Mouse (Mus musculus) heart, postnatal 36 days (tissue): ENCODE results near the gene AC153137.1. TPM values are rescaled to one million over a fixed set of nuclear protein-coding genes. Genes with fewer than 3 reads are reported as not detected.
"Not testable (repeated sequence)": the region's sequence is repeated elsewhere in the genome, so short reads cannot be mapped to it uniquely, and the experiment has no call there.

Source experiments
- DNase-seq, 2 experiments: peaks; one replicate each; pipeline ENCODE4 v3.0.0; 2021 to 2022
- intact Hi-C: fragments of 180-260 bp; cut with DNase I; formaldehyde crosslinking; loops from one replicate; pipeline ENCODE4 v1.15.1; 2025
- total RNA-seq, 2 experiments: library from RNA; stranded (reverse); gene quantifications; 2 replicates each; pipeline ENCODE4 v1.2.3; 2021

Gene AC153137.1
- not detected for total RNA-seq

- DNase-seq, intact Hi-C loops: not testable (repeated sequence)
These were observed at the start of gene AC153137.1 for GRCm38 (mm10) chr1:30977868-30978267. AC153137.1 (minus strand) TSS chr1:30977968.

GRCm38 (mm10) chr1:31023173-31023572 lies 45.4 kb upstream of the AC153137.1 start:
- intact Hi-C loops, result no loop called here
- no peak for DNase-seq

- intact Hi-C loops, result no loop called here
- DNase-seq, result peak; percentile 55 to 72
These were observed 41.5 kb upstream of the AC153137.1 start for GRCm38 (mm10) chr1:31019283-31019682.

DNA sequence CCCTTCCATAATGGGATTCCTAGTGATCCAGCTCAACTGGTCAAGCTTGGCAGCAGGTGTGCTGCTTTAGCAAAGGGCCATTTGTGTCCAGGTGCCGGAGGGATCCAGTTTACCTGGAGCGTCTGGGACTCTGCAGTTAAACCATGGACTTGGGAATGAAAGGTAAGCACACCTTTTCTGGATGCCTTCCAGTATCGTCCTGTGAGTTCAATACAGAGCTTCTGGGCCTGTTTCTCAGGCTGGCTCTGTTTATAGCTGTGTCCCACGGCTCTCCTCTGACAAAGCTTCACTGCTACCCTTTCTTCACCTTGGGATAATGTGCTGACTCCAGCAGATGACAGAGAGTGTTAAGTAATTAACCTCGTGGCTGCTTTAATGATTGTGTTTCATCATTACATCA lies 39.6 kb upstream of the AC153137.1 start:
- intact Hi-C loops, result no loop called here

GRCm38 (mm10) chr1:31016068-31016467 lies 38.3 kb upstream of the AC153137.1 start:
- intact Hi-C loops, result no loop called here

More for the DNA sequence above, 39.6 kb upstream of the AC153137.1 start:
- no peak for DNase-seq

GRCm38 (mm10) chr1:31015261-31015660 lies 37.5 kb upstream of the AC153137.1 start:
- intact Hi-C loops, result no loop called here
- no peak for DNase-seq

More at GRCm38 (mm10) chr1:31016068-31016467, 38.3 kb upstream of the AC153137.1 start:
- DNase-seq, result no peak

GRCm38 (mm10) chr1:30977239-30977638 lies 529 bp downstream of the AC153137.1 start:
- intact Hi-C loops, DNase-seq: not testable (repeated sequence)

GRCm38 (mm10) chr1:30951795-30952194 lies 26.0 kb downstream of the AC153137.1 start:
- intact Hi-C loops, result no loop called here
- DNase-seq, result no peak

DNA sequence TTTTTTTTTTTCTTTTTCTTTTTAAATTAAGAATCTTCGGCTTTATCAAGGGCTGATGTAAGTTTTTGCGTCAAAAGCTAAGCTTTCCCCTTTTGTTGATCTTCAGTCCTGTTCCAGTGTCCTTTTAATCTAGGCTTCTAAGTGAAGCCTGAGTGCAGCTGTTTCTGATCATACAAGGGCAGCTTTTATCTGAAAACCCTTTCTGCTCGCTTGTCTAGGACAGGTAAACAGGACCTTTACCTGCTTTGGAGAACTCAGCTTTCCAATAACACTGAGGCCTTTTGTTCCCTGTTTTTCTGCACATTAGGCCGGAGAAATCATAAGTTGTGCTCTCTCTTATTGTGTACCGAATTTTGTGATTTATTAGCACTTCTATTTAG lies 27.3 kb downstream of the AC153137.1 start:
- DNase-seq, result no peak
- intact Hi-C loops, result no loop called here

DNA sequence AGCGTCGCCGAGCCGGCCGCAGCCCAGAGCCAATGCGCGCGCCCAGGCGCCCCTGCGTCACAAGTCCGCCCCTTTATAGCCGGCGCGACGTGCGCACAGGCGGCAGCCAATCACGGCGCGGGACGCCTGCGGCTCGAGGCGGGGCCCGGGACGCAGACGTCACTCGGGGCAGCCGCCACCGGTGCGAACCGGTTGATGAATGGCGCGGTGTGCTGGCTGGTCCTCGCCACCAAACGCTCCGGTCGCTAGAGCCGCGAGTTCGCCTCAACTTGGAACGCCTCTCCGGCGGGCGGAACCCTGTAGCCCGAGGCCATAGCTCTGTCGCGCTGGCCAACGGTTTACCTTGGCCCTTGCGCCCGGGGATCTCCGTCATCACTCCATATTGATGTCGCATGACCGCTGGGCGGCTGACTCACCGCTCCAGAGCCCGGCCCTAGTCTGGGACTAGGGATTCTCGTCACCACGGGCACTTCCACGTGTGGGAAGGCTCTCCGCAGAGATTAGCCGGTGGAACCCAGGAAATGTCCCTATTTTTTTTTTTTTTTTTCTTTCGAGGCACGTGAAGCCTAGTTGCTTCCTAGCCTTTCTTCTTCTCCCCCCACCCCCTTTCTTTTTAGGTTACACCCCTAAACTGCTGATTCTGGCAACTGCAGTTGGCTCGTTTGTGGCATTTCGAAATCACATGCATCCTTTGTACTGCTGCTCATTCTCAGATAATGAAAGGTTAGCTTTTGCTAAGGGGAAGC lies 27.9 kb downstream of the AC153137.1 start:
- peak; percentile 94 to 96 for DNase-seq
- intact Hi-C loops, result loop anchor here (2.0 to 5.0 kb wide), 5 partner anchors 71 to 203 kb away; partner anchors contain the start of gene Phf3

GRCm38 (mm10) chr1:30948950-30949639 lies 28.7 kb downstream of the AC153137.1 start:
- peak; percentile 57 to 78 for DNase-seq
- intact Hi-C loops, result loop anchor here (2.0 to 5.0 kb wide), 5 partner anchors 72 to 204 kb away; partner anchors contain the start of gene Phf3

- intact Hi-C loops, result loop anchor here (2.0 to 5.0 kb wide), 5 partner anchors 72 to 204 kb away; partner anchors contain the start of gene Phf3
- DNase-seq, result peak; percentile 21 to 25
These were observed 29.3 kb downstream of the AC153137.1 start for GRCm38 (mm10) chr1:30948361-30948949.

- intact Hi-C loops, result loop anchor here (5.0 kb wide), 1 partner anchor 168 kb away; no protein-coding TSS in a partner anchor
- DNase-seq, result no peak
These were observed 32.6 kb downstream of the AC153137.1 start for GRCm38 (mm10) chr1:30945136-30945535.

GRCm38 (mm10) chr1:30940571-30940970 lies 37.2 kb downstream of the AC153137.1 start:
- no peak for DNase-seq
- intact Hi-C loops, result no loop called here

GRCm38 (mm10) chr1:30938392-30938791 lies 39.4 kb downstream of the AC153137.1 start:
- no peak for DNase-seq
- intact Hi-C loops, result no loop called here

- no peak for DNase-seq
- intact Hi-C loops, result no loop called here
These were observed 40.3 kb downstream of the AC153137.1 start for GRCm38 (mm10) chr1:30937396-30937965.

DNA sequence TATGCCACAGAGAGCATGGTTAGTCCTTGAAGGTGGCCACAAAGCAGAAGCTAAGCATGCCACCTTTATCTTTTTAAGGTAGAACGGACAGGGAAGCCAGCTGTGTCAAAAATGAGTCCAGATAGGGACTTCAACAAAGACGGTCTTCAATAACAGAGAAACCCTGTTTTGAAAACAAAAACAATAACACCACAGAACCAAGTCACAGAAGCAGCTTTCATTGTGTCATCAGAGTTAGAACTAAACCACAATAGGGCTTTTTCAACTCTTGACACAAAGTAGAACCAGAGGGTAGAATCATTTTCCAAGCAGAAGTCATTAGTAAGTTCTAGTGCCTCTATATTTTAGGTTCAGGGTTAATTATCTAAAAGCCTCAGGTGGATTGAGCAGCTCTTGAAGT lies 41.3 kb downstream of the AC153137.1 start:
- intact Hi-C loops, result no loop called here
- no peak for DNase-seq

GRCm38 (mm10) chr1:30930823-30931222 lies 46.9 kb downstream of the AC153137.1 start:
- no peak for DNase-seq
- intact Hi-C loops, result loop anchor here (2.0 kb wide), 1 partner anchor 152 kb away; no protein-coding TSS in a partner anchor

GRCm38 (mm10) chr1:30930194-30930593 lies 47.6 kb downstream of the AC153137.1 start:
- DNase-seq, result no peak
- intact Hi-C loops, result loop anchor here (2.0 kb wide), 1 partner anchor 151 kb away; no protein-coding TSS in a partner anchor
